Mouse (Mus musculus) embryo, embryonic 10 days (tissue): ENCODE data around the gene Vps54.
"Not testable (repeated sequence)": the region's sequence is repeated elsewhere in the genome, so short reads cannot be mapped to it uniquely, and the experiment has no call there.

ENCODE experiments used
- DNase-seq: peaks from one replicate; pipeline ENCODE4 v3.0.0-alpha.2; 2015; ENCODE audit warnings: low spot score

Gene Vps54

GRCm38 (mm10) chr11:21241351-21241750, 2.3 kb downstream of the Vps54 start:
- no peak for DNase-seq

GRCm38 (mm10) chr11:21247203-21247865, 8.3 kb downstream of the Vps54 start:
- no peak for DNase-seq

GRCm38 (mm10) chr11:21247940-21248339, 8.9 kb downstream of the Vps54 start:
- no peak for DNase-seq

- DNase-seq = no peak
Measured at GRCm38 (mm10) chr11:21250366-21250765, 11.3 kb downstream of the Vps54 start.

- DNase-seq = not testable (repeated sequence)
Measured at GRCm38 (mm10) chr11:21258611-21259010, 19.5 kb downstream of the Vps54 start.

- DNase-seq = no peak
Measured at GRCm38 (mm10) chr11:21265423-21265822, 26.3 kb downstream of the Vps54 start.

GRCm38 (mm10) chr11:21276151-21276550, 37.1 kb downstream of the Vps54 start:
- no peak for DNase-seq

GRCm38 (mm10) chr11:21286391-21286790, 47.3 kb downstream of the Vps54 start:
- no peak for DNase-seq

- not testable (repeated sequence) for DNase-seq
Measured at GRCm38 (mm10) chr11:21288153-21288552, 49.1 kb downstream of the Vps54 start.

GRCm38 (mm10) chr11:21295486-21295885, 56.4 kb downstream of the Vps54 start:
- no peak for DNase-seq

GRCm38 (mm10) chr11:21303619-21304018, 64.5 kb downstream of the Vps54 start:
- no peak for DNase-seq

GRCm38 (mm10) chr11:21307078-21307668, 68.1 kb downstream of the Vps54 start:
- no peak for DNase-seq

GRCm38 (mm10) chr11:21308119-21308518, 69.0 kb downstream of the Vps54 start:
- peak; percentile 35 for DNase-seq

- no peak for DNase-seq
Measured at GRCm38 (mm10) chr11:21309516-21309915, 70.4 kb downstream of the Vps54 start.

- DNase-seq = no peak
Measured at GRCm38 (mm10) chr11:21313922-21314657, 75.0 kb downstream of the Vps54 start.

- no peak for DNase-seq
Measured at GRCm38 (mm10) chr11:21321577-21321976, 82.5 kb downstream of the Vps54 start.

- DNase-seq = no peak
Measured at GRCm38 (mm10) chr11:21322349-21322748, 83.3 kb downstream of the Vps54 start.

- DNase-seq = no peak
Measured at GRCm38 (mm10) chr11:21325781-21326180, 86.7 kb downstream of the Vps54 start.

- peak; percentile 24 for DNase-seq
Measured at GRCm38 (mm10) chr11:21326770-21327169, 87.7 kb downstream of the Vps54 start.

GRCm38 (mm10) chr11:21327486-21327885, 88.4 kb downstream of the Vps54 start:
- DNase-seq = no peak

- no peak for DNase-seq
Measured at GRCm38 (mm10) chr11:21328141-21328540, 89.1 kb downstream of the Vps54 start.

GRCm38 (mm10) chr11:21332639-21333295, 93.7 kb downstream of the Vps54 start:
- DNase-seq = no peak

GRCm38 (mm10) chr11:21337855-21338254, 98.8 kb downstream of the Vps54 start:
- no peak for DNase-seq
